Mouse (Mus musculus): ENCODE measurements around the gene Crtac1. TPM values are rescaled to one million over a fixed set of nuclear protein-coding genes. Genes with fewer than 3 reads are reported as not detected.

Gene Crtac1
- under 1 TPM in 1 of 2 experiments, not detected in 1; 0.29 TPM for total RNA-seq (2021)
- long read RNA-seq, experiment 1 = 0 reads
- long read RNA-seq, experiment 2 = 0 reads

- DNase-seq = no peak
Observed at GRCm38 (mm10) chr19:42431485-42432190, at the start of gene Crtac1. Crtac1 (minus strand) TSS chr19:42431783.

- DNase-seq = no peak
Observed at GRCm38 (mm10) chr19:42478303-42478702, 46.7 kb upstream of the Crtac1 start.

- no peak for DNase-seq
Observed at GRCm38 (mm10) chr19:42477769-42478168, 46.2 kb upstream of the Crtac1 start.

- DNase-seq = no peak
Observed at GRCm38 (mm10) chr19:42472831-42473230, 41.2 kb upstream of the Crtac1 start.

- DNase-seq = no peak
Observed at GRCm38 (mm10) chr19:42471571-42471970, 40.0 kb upstream of the Crtac1 start.

- DNase-seq = no peak
Observed at GRCm38 (mm10) chr19:42461851-42462250, 30.3 kb upstream of the Crtac1 start.

- DNase-seq = no peak
Observed at GRCm38 (mm10) chr19:42461353-42461752, 29.8 kb upstream of the Crtac1 start.

GRCm38 (mm10) chr19:42459512-42459911, 27.9 kb upstream of the Crtac1 start:
- no peak for DNase-seq

- no peak for DNase-seq
Observed at GRCm38 (mm10) chr19:42454481-42455236, 23.1 kb upstream of the Crtac1 start.

- no peak for DNase-seq
Observed at GRCm38 (mm10) chr19:42454006-42454405, 22.4 kb upstream of the Crtac1 start.

- no peak for DNase-seq
Observed at GRCm38 (mm10) chr19:42452539-42452938, 21.0 kb upstream of the Crtac1 start.

GRCm38 (mm10) chr19:42448539-42448938, 17.0 kb upstream of the Crtac1 start:
- no peak for DNase-seq

- DNase-seq = no peak
Observed at GRCm38 (mm10) chr19:42443887-42444409, 12.4 kb upstream of the Crtac1 start.

GRCm38 (mm10) chr19:42443266-42443665, 11.7 kb upstream of the Crtac1 start:
- no peak for DNase-seq

GRCm38 (mm10) chr19:42442246-42443197, 10.9 kb upstream of the Crtac1 start:
- DNase-seq = no peak

- DNase-seq = no peak
Observed at GRCm38 (mm10) chr19:42440089-42440488, 8.5 kb upstream of the Crtac1 start.

GRCm38 (mm10) chr19:42439353-42439752, 7.8 kb upstream of the Crtac1 start:
- DNase-seq = no peak

- no peak for DNase-seq
Observed at GRCm38 (mm10) chr19:42435621-42436020, 4.0 kb upstream of the Crtac1 start.

- no peak for DNase-seq
Observed at GRCm38 (mm10) chr19:42432761-42433160, 1.2 kb upstream of the Crtac1 start.

GRCm38 (mm10) chr19:42432191-42432590, 608 bp upstream of the Crtac1 start:
- no peak for DNase-seq

GRCm38 (mm10) chr19:42430981-42431380, 602 bp downstream of the Crtac1 start:
- no peak for DNase-seq

- no peak for DNase-seq
Observed at GRCm38 (mm10) chr19:42429410-42429809, 2.2 kb downstream of the Crtac1 start.

All from gastrocnemius, postnatal 25 days (tissue).